Mouse (Mus musculus) stomach, embryonic 14.5 days (tissue): ENCODE results near the gene Gm45808. TPM values are rescaled to one million over a fixed set of nuclear protein-coding genes. Genes with fewer than 3 reads are reported as not detected.
A peak's percentile ranks its signal among the peaks of the same experiment; 100 is the strongest.

Experiments used
- ATAC-seq: fragments of 200-750 bp; cut with Nextera tagmentation; 2 replicates; pipeline ENCODE4 v1.8.0; 2017; ENCODE audit warnings: low read depth, moderate TSS enrichment; ENCODE audit not compliant: insufficient number of reproducible peaks, insufficient read depth, low FRiP score
- H3K27ac ChIP-seq: fragments of 300-500 bp; sonication (generic); 2 replicates; pipeline ENCODE4 v1.5.1; 2014; ENCODE audit warnings: mild to moderate bottlenecking, low read length, moderate library complexity, mixed read lengths
- H3K27me3 ChIP-seq: fragments of 300-500 bp; sonication (generic); 2 replicates; pipeline ENCODE4 v1.6.1; 2014; ENCODE audit warnings: low read length, control low read depth, mixed read lengths; ENCODE audit not compliant: control insufficient read depth, insufficient read depth
- H3K36me3 ChIP-seq: fragments of 300-500 bp; sonication (generic); 2 replicates; pipeline ENCODE4 v1.6.1; 2014; ENCODE audit warnings: mild to moderate bottlenecking, control low read depth, low read length, moderate library complexity, mixed read lengths; ENCODE audit not compliant: control insufficient read depth, insufficient read depth
- H3K4me1 ChIP-seq: fragments of 300-500 bp; sonication (generic); 2 replicates; pipeline ENCODE4 v1.6.1; 2014; ENCODE audit warnings: low read length, control low read depth, mixed read lengths; ENCODE audit not compliant: control insufficient read depth, insufficient read depth
- H3K4me2 ChIP-seq: fragments of 300-500 bp; sonication (generic); replicated peaks from 2 replicates; pipeline ENCODE4 v1.6.1; 2014; ENCODE audit warnings: low read depth, low read length, control low read depth
- H3K4me3 ChIP-seq: fragments of 300-500 bp; sonication (generic); 2 replicates; pipeline ENCODE4 v1.5.1; 2014; ENCODE audit warnings: low read depth, low read length, control low read depth
- H3K9ac ChIP-seq: fragments of 300-500 bp; sonication (generic); replicated peaks from 2 replicates; pipeline ENCODE4 v1.6.1; 2014; ENCODE audit warnings: low read depth, mild to moderate bottlenecking, control low read depth, low read length, moderate library complexity, mixed read lengths
- H3K9me3 ChIP-seq: fragments of 300-500 bp; sonication (generic); 2 replicates; pipeline ENCODE4 v1.6.1; 2016; ENCODE audit warnings: low read depth, low read length, control low read depth; ENCODE audit not compliant: control insufficient read depth
- WGBS: fragments of 180-500 bp; shearing (Covaris S2); extraction: QIAGEN DNeasy Blood & Tissue Kit; methylation state at CpG from one replicate; pipeline ENCODE4 v1.1.7; 2014; 5-methylcytosine and 5-hydroxymethylcytosine counted together
- polyA plus RNA-seq: library from polyadenylated mRNA; unstranded; fragments of >200 nt; fragmentation: Nextera tagmentation; extraction: Ambion mirVana; gene quantifications from 2 replicates; pipeline ENCODE4 v1.2.1, GENCODE M21; 2014

The Gm45808 gene
- polyA plus RNA-seq, 1 experiment from 2014 or later = not detected

GRCm38 (mm10) chr7:45515436-45515835 lies 28.8 kb upstream of the Gm45808 start:
- ATAC-seq = peak; percentile 74
- peak overlapping the region; percentile 16; the same call in 1 of the 2 replicates for H3K4me2 ChIP-seq
- H3K4me1 ChIP-seq = 0 out of 2 replicates have a peak, but pooled peaks cover 2% of the 10 kb centered on the region
- H3K9ac ChIP-seq = no peak overlapping the region
- H3K36me3 ChIP-seq = no peaks in the 10 kb centered on the region
- no peaks in the 10 kb centered on the region for H3K9me3 ChIP-seq
- H3K4me3 ChIP-seq = no peak overlapping the region
- peak overlapping the region; percentile 63; the same call in 1 of the 2 replicates for H3K27ac ChIP-seq
- 24% methylated on average over 16 of the region's 16 CpGs for WGBS
- H3K27me3 ChIP-seq = no peaks in the 10 kb centered on the region

- H3K4me2 ChIP-seq = no peak overlapping the region
- H3K36me3 ChIP-seq = no peaks in the 10 kb centered on the region
- H3K9me3 ChIP-seq = no peaks in the 10 kb centered on the region
- no peak overlapping the region for H3K27ac ChIP-seq
- H3K27me3 ChIP-seq = no peaks in the 10 kb centered on the region
- WGBS = 83% methylated on average over 7 of the region's 7 CpGs
- H3K4me1 ChIP-seq = 0 out of 2 replicates have a peak, but pooled peaks cover 1% of the 10 kb centered on the region
- H3K4me3 ChIP-seq = no peak overlapping the region
- no peak overlapping the region for H3K9ac ChIP-seq
- ATAC-seq = no peak
Measured at GRCm38 (mm10) chr7:45514411-45514810, 27.8 kb upstream of the Gm45808 start.

GRCm38 (mm10) chr7:45509912-45510787 lies 23.5 kb upstream of the Gm45808 start, which contains the start of gene Nucb1:
Gene Nucb1 (minus strand): TSS chr7:45510406.
- peak; percentile 87 for ATAC-seq
- no peaks in the 10 kb centered on the region for H3K27me3 ChIP-seq
- peak within 1 kb of the TSS; percentile 72 for H3K9ac ChIP-seq
- WGBS = under 1% methylated on average over 44 of the region's 44 CpGs
- no peaks in the 10 kb centered on the region for H3K9me3 ChIP-seq
- H3K27ac ChIP-seq = peak within 1 kb of the TSS; percentile 92
- peak within 1 kb of the TSS; percentile 91 for H3K4me2 ChIP-seq
- H3K4me3 ChIP-seq = peak within 1 kb of the TSS; percentile 80
- 0 out of 2 replicates have a peak, but pooled peaks cover 3% of the 10 kb centered on the region for H3K4me1 ChIP-seq
- peaks cover 6% of the 10 kb centered on the region; the same call in 1 of the 2 replicates for H3K36me3 ChIP-seq

- no peaks in the 10 kb centered on the region for H3K9me3 ChIP-seq
Measured at GRCm38 (mm10) chr7:45509181-45509882, 22.7 kb upstream of the Gm45808 start.

GRCm38 (mm10) chr7:45508561-45508960 lies 21.9 kb upstream of the Gm45808 start:
- WGBS = 84% methylated on average over 6 of the region's 6 CpGs
- ATAC-seq = no peak
- no peak overlapping the region for H3K27ac ChIP-seq

More at GRCm38 (mm10) chr7:45509181-45509882, 22.7 kb upstream of the Gm45808 start:
- no peaks in the 10 kb centered on the region for H3K27me3 ChIP-seq
- peaks cover 6% of the 10 kb centered on the region; the same call in 1 of the 2 replicates for H3K36me3 ChIP-seq
- H3K4me2 ChIP-seq = peak overlapping the region; percentile 91
- H3K9ac ChIP-seq = peak overlapping the region; percentile 72
- 28% methylated on average over 19 of the region's 19 CpGs for WGBS
- no peak overlapping the region for H3K27ac ChIP-seq
- peak; percentile 7; the same call in 1 of the 2 replicates for ATAC-seq
- 0 out of 2 replicates have a peak, but pooled peaks cover 3% of the 10 kb centered on the region for H3K4me1 ChIP-seq
- peak overlapping the region; percentile 80 for H3K4me3 ChIP-seq

GRCm38 (mm10) chr7:45507583-45507982 lies 21.0 kb upstream of the Gm45808 start:
- Histone ChIP-seq H3K9me3 (no peaks in the 10 kb centered on the region), H3K4me3 (no peak overlapping the region), H3K4me2 (no peak overlapping the region), H3K27ac (no peak overlapping the region), H3K4me1 (0 out of 2 replicates have a peak, but pooled peaks cover 3% of the 10 kb centered on the region), H3K9ac (no peak overlapping the region), H3K27me3 (no peaks in the 10 kb centered on the region), H3K36me3 (peaks cover 11% of the 10 kb centered on the region; the same call in 1 of the 2 replicates)
- WGBS = 90% methylated on average over 6 of the region's 6 CpGs
- no peak for ATAC-seq

More at GRCm38 (mm10) chr7:45508561-45508960, 21.9 kb upstream of the Gm45808 start:
- H3K4me3 ChIP-seq = no peak overlapping the region
- H3K9ac ChIP-seq = no peak overlapping the region
- peaks cover 6% of the 10 kb centered on the region; the same call in 1 of the 2 replicates for H3K36me3 ChIP-seq
- no peaks in the 10 kb centered on the region for H3K9me3 ChIP-seq
- 0 out of 2 replicates have a peak, but pooled peaks cover 3% of the 10 kb centered on the region for H3K4me1 ChIP-seq
- no peaks in the 10 kb centered on the region for H3K27me3 ChIP-seq
- no peak overlapping the region for H3K4me2 ChIP-seq

GRCm38 (mm10) chr7:45498427-45498826 lies 11.8 kb upstream of the Gm45808 start:
- no peak for ATAC-seq
- H3K36me3 ChIP-seq = peaks cover 69% of the 10 kb centered on the region
- no peaks in the 10 kb centered on the region for H3K4me1 ChIP-seq
- WGBS = 95% methylated on average over 6 of the region's 6 CpGs
- no peak overlapping the region for H3K27ac ChIP-seq
- no peaks in the 10 kb centered on the region for H3K9me3 ChIP-seq
- no peak overlapping the region for H3K9ac ChIP-seq
- H3K4me3 ChIP-seq = no peak overlapping the region
- H3K27me3 ChIP-seq = no peaks in the 10 kb centered on the region
- no peak overlapping the region for H3K4me2 ChIP-seq

- WGBS = 86% methylated on average over 9 of the region's 9 CpGs
- H3K27me3 ChIP-seq = no peaks in the 10 kb centered on the region
- H3K4me1 ChIP-seq = peaks cover 8% of the 10 kb centered on the region; the same call in 1 of the 2 replicates
- peaks cover 65% of the 10 kb centered on the region for H3K36me3 ChIP-seq
- H3K4me3 ChIP-seq = no peak overlapping the region
- H3K9me3 ChIP-seq = no peaks in the 10 kb centered on the region
- no peak overlapping the region for H3K9ac ChIP-seq
- no peak overlapping the region for H3K27ac ChIP-seq
- no peak for ATAC-seq
- no peak overlapping the region for H3K4me2 ChIP-seq
Measured at GRCm38 (mm10) chr7:45494548-45494947, 7.9 kb upstream of the Gm45808 start.
